Mouse (Mus musculus): ENCODE measurements around the gene Rbpms2.

GRCm38 (mm10) chr9:65648730-65649129 is 19.3 kb downstream of the Rbpms2 start:
- TF ChIP-seq CTCF (IDR thresholded peaks at IDR 0.05; ENCODE audit: low read depth, low read length): no peak
- TF ChIP-seq POLR2A (IDR thresholded peaks at IDR 0.05; ENCODE audit: extremely low read depth, insufficient read depth, low read length): no peak

Data from liver, adult 2 months (tissue).